In the genomic region with DNA sequence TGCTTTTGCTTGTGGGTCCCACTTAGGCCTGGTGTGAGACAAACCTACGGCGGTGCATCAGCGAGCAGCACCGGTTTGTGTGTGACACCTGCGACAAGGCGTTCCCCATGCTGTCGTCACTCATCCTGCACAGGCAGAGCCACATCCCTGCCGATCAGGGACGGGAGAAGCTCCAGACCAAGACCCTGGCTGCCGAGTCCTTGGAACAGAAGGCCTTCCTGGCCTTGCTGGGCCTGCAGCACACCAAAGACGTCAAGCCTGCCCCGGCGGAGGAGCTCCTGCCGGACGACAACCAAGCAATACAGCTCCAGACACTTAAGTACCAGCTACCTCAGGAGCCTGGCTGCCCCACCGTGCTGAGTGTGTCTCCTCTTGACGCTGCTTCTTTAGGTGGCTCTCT, we compare ENCODE assay signal across 18 mouse cellular contexts.
DNase-seq lines count a peak whose midpoint lies in the region; ATAC-seq and TF ChIP-seq lines count a peak whose summit lies in the region.
"Had no signal": no experiment of that assay in that cellular context is flagged by ENCODE, and none has a peak within 500 bp of the region (broad histone marks: within the 10 kb centered on the region; RNA-seq: fewer than 3 reads in every experiment).

No protein-coding gene starts in this region.

- no peak overlapping the region for H3K4me3 ChIP-seq in intestine, postnatal 0 days (ENCODE audit: low read depth, low read length)
- H3K4me3 ChIP-seq: embryonic facial prominence, embryonic 12.5 days; forebrain, embryonic 12.5 days; heart, embryonic 12.5 days; hindbrain, embryonic 15.5 days had no signal

- WGBS in intestine, postnatal 0 days = 94% methylated on average over 17 of the region's 17 CpGs

- no peaks in the 10 kb centered on the region for H3K27me3 ChIP-seq in intestine, postnatal 0 days (replicated peaks; ENCODE audit: control insufficient read depth, insufficient read depth, low read length)
- H3K27me3 ChIP-seq: embryonic facial prominence, embryonic 12.5 days; forebrain, embryonic 12.5 days; heart, embryonic 12.5 days; hindbrain, embryonic 15.5 days had no signal

- no peaks in the 10 kb centered on the region for H3K4me1 ChIP-seq in intestine, postnatal 0 days (replicated peaks; ENCODE audit: control insufficient read depth, insufficient read depth, low read length)
- H3K4me1 ChIP-seq: forebrain, embryonic 12.5 days; hindbrain, embryonic 15.5 days had no signal

- no peak overlapping the region for H3K27ac ChIP-seq in intestine, postnatal 0 days (ENCODE audit: low read depth, low read length)
- H3K27ac ChIP-seq: embryonic facial prominence, embryonic 12.5 days; forebrain, embryonic 12.5 days; hindbrain, embryonic 15.5 days had no signal

- H3K9me3 ChIP-seq in intestine, postnatal 0 days (ENCODE audit: control insufficient read depth) = no peaks in the 10 kb centered on the region
- H3K9me3 ChIP-seq: embryonic facial prominence, embryonic 12.5 days; forebrain, embryonic 12.5 days; G1E; heart, embryonic 12.5 days; hindbrain, embryonic 15.5 days had no signal

- peak; percentile 71 to 85 for DNase-seq in adrenal gland, adult (ENCODE audit: inconsistent age in 2 of 2, low spot score in 1 of 2)
- DNase-seq in adrenal gland, postnatal 4 days (ENCODE audit: low spot score in 2 of 2) = no peak
- DNase-seq in ES-CJ7 (ENCODE audit: low read depth, low spot score) = peak; percentile 16
- peak; percentile 62 for DNase-seq in adrenal gland, postnatal 14 days
- no peak for DNase-seq in urinary bladder, postnatal 4 days (ENCODE audit: low spot score in 2 of 2)
- DNase-seq in cerebellum, postnatal 36 days = no peak
- DNase-seq: cerebellum, adult 2 months; gastrocnemius, postnatal 10 days; heart, postnatal 36 days; kidney, adult 9 months had no signal

- no peak overlapping the region for H3K9ac ChIP-seq in intestine, postnatal 0 days (ENCODE audit: low read depth, low read length)
- H3K9ac ChIP-seq: embryonic facial prominence, embryonic 12.5 days; forebrain, embryonic 12.5 days; heart, embryonic 12.5 days; hindbrain, embryonic 15.5 days had no signal

- H3K36me3 ChIP-seq in intestine, postnatal 0 days (ENCODE audit: control insufficient read depth, insufficient read depth) = peaks cover 80% of the 10 kb centered on the region
- H3K36me3 ChIP-seq: hindbrain, embryonic 15.5 days had no signal

- H3K4me2 ChIP-seq in intestine, postnatal 0 days (replicated peaks; ENCODE audit: low read depth) = no peak overlapping the region
- H3K4me2 ChIP-seq: embryonic facial prominence, embryonic 12.5 days; forebrain, embryonic 12.5 days; heart, embryonic 12.5 days; hindbrain, embryonic 15.5 days had no signal

- ATAC-seq in intestine, postnatal 0 days = no peak
- ATAC-seq: forebrain, embryonic 16.5 days; intestine, embryonic 16.5 days had no signal

- no peak for TF ChIP-seq CTCF in intestine, postnatal 0 days (IDR thresholded peaks at IDR 0.05; ENCODE audit: low read depth)

Comparison
In these comparisons a context has a peak if more than half of its experiments do, and no peak if none do; other contexts are left out.
1. DNase-seq: peak in adrenal gland, adult (2 of 2), ES-CJ7 (single experiment) and adrenal gland, postnatal 14 days (single experiment); none in adrenal gland, postnatal 4 days (0 of 2), urinary bladder, postnatal 4 days (0 of 2) and cerebellum, postnatal 36 days (0 of 2).